Mouse (Mus musculus) liver, adult 2 months (tissue): ENCODE data around the gene Upf2.

ENCODE experiments used
- CTCF ChIP-seq: fragments of 200-500 bp; IDR thresholded peaks from 2 replicates; pipeline ENCODE4 v1.5.1; 2011; ENCODE audit warnings: low read depth, low read length, control low read depth
- POLR2A ChIP-seq: fragments of 200-500 bp; IDR thresholded peaks from 2 replicates; pipeline ENCODE4 v1.6.1; 2011; ENCODE audit warnings: low read length, control low read depth; ENCODE audit not compliant: insufficient read depth; ENCODE audit errors: extremely low read depth

- TF ChIP-seq CTCF (no peak), POLR2A (no peak)
These were observed 149.5 kb downstream of the Upf2 start for GRCm38 (mm10) chr2:6100755-6101154.
